ENCODE assay signal across 10 mouse cellular contexts in the genomic region with DNA sequence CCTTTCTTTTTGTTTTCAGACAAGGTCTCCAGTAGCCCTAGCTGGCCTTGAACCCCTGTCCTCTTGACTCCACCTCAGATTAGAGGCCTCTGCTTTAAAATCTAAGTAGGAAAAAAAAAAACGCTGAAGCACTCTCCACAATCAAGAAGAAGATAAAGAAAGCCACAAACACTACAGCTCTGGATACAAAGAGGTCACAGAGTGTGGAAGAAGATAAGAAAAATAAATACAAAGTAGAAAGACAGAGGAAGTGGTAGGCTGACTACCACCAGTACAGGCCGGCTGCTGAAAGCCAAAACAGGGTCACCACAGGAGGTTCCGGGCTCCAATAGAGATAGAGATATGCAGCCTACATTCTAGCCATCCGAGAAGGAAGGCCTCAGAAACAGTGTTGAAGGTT.
A peak's percentile ranks its signal among the peaks of the same experiment; 100 is the strongest.
DNase-seq lines count a peak whose midpoint lies in the region; ATAC-seq and TF ChIP-seq lines count a peak whose summit lies in the region.
"Had no signal": no experiment of that assay in that cellular context is flagged by ENCODE, and none has a peak within 500 bp of the region (broad histone marks: within the 10 kb centered on the region; RNA-seq: fewer than 3 reads in every experiment).

No protein-coding gene starts in this region.

- no peak overlapping the region for H3K4me3 ChIP-seq in cerebellum, adult 2 months (replicated peaks; ENCODE audit: insufficient read depth, low read depth, low read length)
- no peak overlapping the region for H3K4me3 ChIP-seq in testis, adult 2 months (ENCODE audit: control insufficient read depth, low read depth, low read length)
- H3K4me3 ChIP-seq in liver, embryonic 11.5 days (ENCODE audit: low read depth, low read length), result no peak overlapping the region
- no peak overlapping the region for H3K4me3 ChIP-seq in stomach, postnatal 0 days (ENCODE audit: low read depth, low read length)
- no peak overlapping the region for H3K4me3 ChIP-seq in lung, postnatal 0 days (ENCODE audit: low read depth, low read length)

- no peak for TF ChIP-seq EP300 in stomach, postnatal 0 days (optimal IDR thresholded peaks at IDR 0.05)
- no peak for TF ChIP-seq EP300 in lung, postnatal 0 days (IDR thresholded peaks at IDR 0.05)

- no peak for DNase-seq in cerebellum, adult 2 months
- no peak for DNase-seq in cerebellum, adult 11-12 months
- DNase-seq in testis, postnatal 10 days (ENCODE audit: low spot score), result no peak
- DNase-seq in liver, embryonic 11.5 days (ENCODE audit: low spot score), result no peak
- DNase-seq in stomach, postnatal 0 days (ENCODE audit: low spot score), result no peak
- DNase-seq in lung, postnatal 0 days (ENCODE audit: low spot score), result no peak
- DNase-seq in retina, embryonic 14.5 days (ENCODE audit: low spot score), result no peak
- DNase-seq: kidney, postnatal 10 days; lung, postnatal 36 days had no signal

- no peak for TF ChIP-seq CTCF in cerebellum, adult 2 months (IDR thresholded peaks at IDR 0.05; ENCODE audit: borderline replicate concordance, insufficient read depth, low read depth, low read length)
- TF ChIP-seq CTCF in testis, adult 2 months (IDR thresholded peaks at IDR 0.05; ENCODE audit: control insufficient read depth, insufficient read depth, insufficient replicate concordance, low read depth, low read length), result no peak
- no peak for TF ChIP-seq CTCF in stomach, postnatal 0 days (IDR thresholded peaks at IDR 0.05; ENCODE audit: low read depth)
- TF ChIP-seq CTCF in lung, postnatal 0 days (IDR thresholded peaks at IDR 0.05), result no peak

- no peak overlapping the region for H3K4me2 ChIP-seq in liver, embryonic 11.5 days
- no peak overlapping the region for H3K4me2 ChIP-seq in stomach, postnatal 0 days (replicated peaks; ENCODE audit: low read depth)
- H3K4me2 ChIP-seq in lung, postnatal 0 days (replicated peaks; ENCODE audit: low read depth, low read length), result no peak overlapping the region

- H3K36me3 ChIP-seq in testis, adult 2 months (ENCODE audit: control insufficient read depth, insufficient read depth, low read length), result no peaks in the 10 kb centered on the region
- peaks cover 6% of the 10 kb centered on the region; the same call in 1 of the 2 replicates for H3K36me3 ChIP-seq in liver, embryonic 11.5 days (ENCODE audit: control insufficient read depth, insufficient read depth, low read length)
- H3K36me3 ChIP-seq in stomach, postnatal 0 days (ENCODE audit: control insufficient read depth, insufficient read depth, low read length), result peaks cover 19% of the 10 kb centered on the region
- peaks cover 8% of the 10 kb centered on the region; the same call in 1 of the 2 replicates for H3K36me3 ChIP-seq in lung, postnatal 0 days (ENCODE audit: insufficient read depth, low read length)

- H3K4me1 ChIP-seq in cerebellum, adult 2 months (ENCODE audit: control insufficient read depth, insufficient read depth, low read length), result peaks cover 37% of the 10 kb centered on the region
- H3K4me1 ChIP-seq in testis, adult 2 months (ENCODE audit: control insufficient read depth, insufficient read depth, low read length), result no peaks in the 10 kb centered on the region
- peaks cover 33% of the 10 kb centered on the region for H3K4me1 ChIP-seq in liver, embryonic 11.5 days (replicated peaks; ENCODE audit: control insufficient read depth, insufficient read depth, low read length)
- no peaks in the 10 kb centered on the region for H3K4me1 ChIP-seq in stomach, postnatal 0 days (replicated peaks; ENCODE audit: control insufficient read depth, insufficient read depth)
- no peaks in the 10 kb centered on the region; the same call in 1 of the 2 replicates for H3K4me1 ChIP-seq in lung, postnatal 0 days (ENCODE audit: insufficient read depth, low read depth, low read length)

- peak overlapping the region; percentile 50 for H3K27ac ChIP-seq in cerebellum, adult 2 months (ENCODE audit: insufficient read depth, low read length)
- H3K27ac ChIP-seq in testis, adult 2 months (ENCODE audit: control insufficient read depth, insufficient read depth, low read depth, low read length), result peak overlapping the region; percentile 18
- H3K27ac ChIP-seq in liver, embryonic 11.5 days (ENCODE audit: low read depth, low read length), result peak overlapping the region; percentile 71; the same call in 1 of the 2 replicates
- H3K27ac ChIP-seq in stomach, postnatal 0 days (replicated peaks), result no peak overlapping the region
- H3K27ac ChIP-seq in lung, postnatal 0 days (ENCODE audit: low read length), result no peak overlapping the region

- no peaks in the 10 kb centered on the region for H3K27me3 ChIP-seq in cerebellum, adult 2 months (ENCODE audit: control insufficient read depth, insufficient read depth, low read length)
- no peaks in the 10 kb centered on the region for H3K27me3 ChIP-seq in testis, adult 2 months (ENCODE audit: control insufficient read depth, insufficient read depth, low read length)
- H3K27me3 ChIP-seq in liver, embryonic 11.5 days (replicated peaks; ENCODE audit: control insufficient read depth, insufficient read depth, low read length), result no peaks in the 10 kb centered on the region
- no peaks in the 10 kb centered on the region for H3K27me3 ChIP-seq in stomach, postnatal 0 days (ENCODE audit: control insufficient read depth, insufficient read depth, low read length)
- no peaks in the 10 kb centered on the region for H3K27me3 ChIP-seq in lung, postnatal 0 days (replicated peaks; ENCODE audit: insufficient read depth, low read length)

- peak; percentile 55 for ATAC-seq in liver, embryonic 11.5 days (replicated peaks; ENCODE audit: low FRiP score)
- ATAC-seq in stomach, postnatal 0 days (ENCODE audit: low FRiP score, low TSS enrichment), result 0 out of 2 replicates have a peak, but pooled peaks have one; percentile 43
- ATAC-seq in lung, postnatal 0 days, result no peak

- H3K9me3 ChIP-seq in liver, embryonic 11.5 days (ENCODE audit: control insufficient read depth, low read length), result no peaks in the 10 kb centered on the region
- H3K9me3 ChIP-seq in stomach, postnatal 0 days (ENCODE audit: control insufficient read depth, low read length), result no peaks in the 10 kb centered on the region
- H3K9me3 ChIP-seq in lung, postnatal 0 days (ENCODE audit: low read length), result no peaks in the 10 kb centered on the region

- no peak for TF ChIP-seq POLR2A in cerebellum, adult 2 months (IDR thresholded peaks at IDR 0.05; ENCODE audit: borderline replicate concordance, insufficient read depth, low read length)
- TF ChIP-seq POLR2A in testis, adult 2 months (IDR thresholded peaks at IDR 0.05; ENCODE audit: control insufficient read depth, low read depth, low read length), result no peak

- WGBS in cerebellum, adult 2 months, result 37% methylated on average over 4 of the region's 4 CpGs
- WGBS in liver, embryonic 11.5 days, result 25% methylated on average over 4 of the region's 4 CpGs
- WGBS in stomach, postnatal 0 days, result 46% methylated on average over 4 of the region's 4 CpGs
- 26% methylated on average over 4 of the region's 4 CpGs for WGBS in lung, postnatal 0 days

- no peak overlapping the region for H3K9ac ChIP-seq in liver, embryonic 11.5 days (ENCODE audit: low read depth, low read length)
- H3K9ac ChIP-seq in stomach, postnatal 0 days (ENCODE audit: low read length), result no peak overlapping the region
- H3K9ac ChIP-seq in lung, postnatal 0 days (replicated peaks; ENCODE audit: low read depth), result no peak overlapping the region

Comparison
In these comparisons a context has a peak if more than half of its experiments do, and no peak if none do; other contexts are left out.
1. H3K27ac ChIP-seq: peak in cerebellum, adult 2 months (single experiment), testis, adult 2 months (single experiment) and liver, embryonic 11.5 days (single experiment); none in stomach, postnatal 0 days (single experiment) and lung, postnatal 0 days (single experiment).